Mouse (Mus musculus) myocyte (in vitro differentiated cells): Measurements from ENCODE around the gene Gucy2d. TPM values are rescaled to one million over a fixed set of nuclear protein-coding genes. Genes with fewer than 3 reads are reported as not detected.

Experiments
- H3K27me3 ChIP-seq: one replicate; pipeline ENCODE4 v1.6.1; 2011; ENCODE audit not compliant: control insufficient read depth, insufficient read depth, insufficient read length
- H3K36me3 ChIP-seq: one replicate; pipeline ENCODE4 v1.6.1; 2011; ENCODE audit not compliant: control insufficient read depth, insufficient read depth
- H3K4me2 ChIP-seq: one replicate; pipeline ENCODE4 v1.6.1; 2011; ENCODE audit warnings: low read depth, control low read depth
- H3K4me3 ChIP-seq: one replicate; pipeline ENCODE4 v1.5.1; 2011; ENCODE audit warnings: mild to moderate bottlenecking, control low read depth, moderate library complexity
- H3K79me2 ChIP-seq: one replicate; pipeline ENCODE4 v1.6.1; 2011; ENCODE audit not compliant: control insufficient read depth, insufficient read depth
- H3ac ChIP-seq: one replicate; pipeline ENCODE4 v1.6.1; 2011; ENCODE audit not compliant: control insufficient read depth, insufficient read length
- CEBPB ChIP-seq: IDR thresholded peaks from 2 replicates; pipeline ENCODE4 v1.6.1; 2011; ENCODE audit warnings: mild to moderate bottlenecking, moderate library complexity; ENCODE audit not compliant: poor library complexity, insufficient read depth, severe bottlenecking
- E2F4 ChIP-seq: IDR thresholded peaks from one replicate; pipeline ENCODE4 v1.6.1; 2011; ENCODE audit warnings: mild to moderate bottlenecking, control low read depth, moderate library complexity; ENCODE audit not compliant: insufficient read depth
- MAX ChIP-seq: IDR thresholded peaks from one replicate; pipeline ENCODE4 v1.6.1; 2011; ENCODE audit warnings: low read depth, mild to moderate bottlenecking, control low read depth
- MYOD1 ChIP-seq, 3 experiments: IDR thresholded peaks; one replicate each; pipeline ENCODE4 v1.6.1; 2011; ENCODE audit warnings: control low read depth in 2 of 3, low read depth in 2 of 3, mild to moderate bottlenecking in 2 of 3, moderate library complexity in 1 of 3; ENCODE audit not compliant: insufficient read length in 2 of 3, control insufficient read depth in 1 of 3
- MYOG ChIP-seq, 3 experiments: IDR thresholded peaks; one replicate each; pipeline ENCODE4 v1.6.1; 2011; ENCODE audit warnings: control low read depth in 2 of 3, low read depth in 2 of 3, mild to moderate bottlenecking in 2 of 3; ENCODE audit not compliant: insufficient read length in 2 of 3, control insufficient read depth in 1 of 3, insufficient read depth in 1 of 3
- POLR2A ChIP-seq: IDR thresholded peaks from one replicate; pipeline ENCODE4 v1.6.1; 2011; ENCODE audit warnings: low read depth, mild to moderate bottlenecking, control low read depth, moderate library complexity; ENCODE audit not compliant: insufficient read length
- POLR2AphosphoS2 ChIP-seq: IDR thresholded peaks from one replicate; pipeline ENCODE4 v1.6.1; 2011; ENCODE audit warnings: low read depth, control low read depth; ENCODE audit not compliant: insufficient read length
- REST ChIP-seq: IDR thresholded peaks from one replicate; pipeline ENCODE4 v1.6.1; 2011; ENCODE audit warnings: mild to moderate bottlenecking, control low read depth, moderate library complexity; ENCODE audit not compliant: insufficient read depth, insufficient read length
- SRF ChIP-seq: IDR thresholded peaks from one replicate; pipeline ENCODE4 v1.6.1; 2011; ENCODE audit warnings: low read depth; ENCODE audit not compliant: control insufficient read depth, insufficient read length
- TCF12 ChIP-seq: IDR thresholded peaks from one replicate; pipeline ENCODE4 v1.6.1; 2011; ENCODE audit warnings: mild to moderate bottlenecking, control low read depth; ENCODE audit not compliant: poor library complexity, insufficient read depth, severe bottlenecking
- TCF3 ChIP-seq: IDR thresholded peaks from one replicate; pipeline ENCODE4 v1.6.1; 2011; ENCODE audit warnings: low read depth, control low read depth; ENCODE audit not compliant: insufficient read length
- USF1 ChIP-seq: IDR thresholded peaks from one replicate; pipeline ENCODE4 v1.6.1; 2011; ENCODE audit warnings: low read depth, mild to moderate bottlenecking, control low read depth, moderate library complexity
- polyA plus RNA-seq: library from polyadenylated mRNA; unstranded; fragments of >200 nt; fragmentation: generic; extraction: Trizol; gene quantifications from one replicate; pipeline ENCODE4 v1.2.1, GENCODE M21; 2012; ENCODE audit warnings: missing spikeins

Gucy2d gene
- polyA plus RNA-seq, 1 experiment: not detected

GRCm38 (mm10) chr7:98460319-98460718, 20.1 kb downstream of the Gucy2d start:
- Histone ChIP-seq H3K4me3 (no peak overlapping the region), H3K27me3 (peaks cover 21% of the 10 kb centered on the region), H3K79me2 (no peaks in the 10 kb centered on the region), H3K4me2 (no peak overlapping the region), H3ac (no peak overlapping the region), H3K36me3 (no peaks in the 10 kb centered on the region)
- TF ChIP-seq POLR2A (no peak), TCF12 (no peak), REST (no peak), CEBPB (no peak)

GRCm38 (mm10) chr7:98469089-98469488, 28.9 kb downstream of the Gucy2d start:
- no peaks in the 10 kb centered on the region for H3K27me3 ChIP-seq
- no peak overlapping the region for H3ac ChIP-seq
- H3K79me2 ChIP-seq: no peaks in the 10 kb centered on the region
- H3K36me3 ChIP-seq: no peaks in the 10 kb centered on the region
- no peak overlapping the region for H3K4me3 ChIP-seq
- no peak overlapping the region for H3K4me2 ChIP-seq
- no peak for TF ChIP-seq MYOG (IDR thresholded peaks at IDR 0.05; ENCODE audit: control insufficient read depth in 1 of 3, insufficient read depth in 1 of 3, insufficient read length in 2 of 3, low read depth in 2 of 3)
- no peak for TF ChIP-seq POLR2AphosphoS2
- TF ChIP-seq POLR2A: no peak
- no peak for TF ChIP-seq TCF3
- no peak for TF ChIP-seq CEBPB
- TF ChIP-seq TCF12: no peak
- no peak for TF ChIP-seq SRF
- no peak for TF ChIP-seq MYOD1 (IDR thresholded peaks at IDR 0.05; ENCODE audit: control insufficient read depth in 1 of 3, insufficient read length in 2 of 3, low read depth in 2 of 3)
- no peak for TF ChIP-seq MAX

GRCm38 (mm10) chr7:98472529-98472928, 32.3 kb downstream of the Gucy2d start:
- no peak overlapping the region for H3K4me3 ChIP-seq
- H3K36me3 ChIP-seq: no peaks in the 10 kb centered on the region
- H3K27me3 ChIP-seq: no peaks in the 10 kb centered on the region
- H3K79me2 ChIP-seq: no peaks in the 10 kb centered on the region
- no peak overlapping the region for H3K4me2 ChIP-seq
- no peak overlapping the region for H3ac ChIP-seq
- TF ChIP-seq E2F4: no peak
- no peak for TF ChIP-seq MYOD1 (IDR thresholded peaks at IDR 0.05; ENCODE audit: control insufficient read depth in 1 of 3, insufficient read length in 2 of 3, low read depth in 2 of 3)
- no peak for TF ChIP-seq CEBPB
- TF ChIP-seq TCF3: no peak
- TF ChIP-seq POLR2A: no peak
- TF ChIP-seq TCF12: no peak

- H3K27me3 ChIP-seq: no peaks in the 10 kb centered on the region
- no peaks in the 10 kb centered on the region for H3K36me3 ChIP-seq
- H3K79me2 ChIP-seq: no peaks in the 10 kb centered on the region
- no peak overlapping the region for H3K4me3 ChIP-seq
- no peak overlapping the region for H3K4me2 ChIP-seq
- no peak for TF ChIP-seq SRF
- no peak for TF ChIP-seq MYOD1 (IDR thresholded peaks at IDR 0.05; ENCODE audit: control insufficient read depth in 1 of 3, insufficient read length in 2 of 3, low read depth in 2 of 3)
- no peak for TF ChIP-seq REST
- TF ChIP-seq E2F4: no peak
- no peak overlapping the region for H3ac ChIP-seq
Measured at GRCm38 (mm10) chr7:98474558-98474957, 34.3 kb downstream of the Gucy2d start.

GRCm38 (mm10) chr7:98477153-98477552, 36.9 kb downstream of the Gucy2d start:
- Histone ChIP-seq H3ac (no peak overlapping the region), H3K4me3 (no peak overlapping the region), H3K36me3 (no peaks in the 10 kb centered on the region), H3K79me2 (no peaks in the 10 kb centered on the region), H3K4me2 (no peak overlapping the region), H3K27me3 (no peaks in the 10 kb centered on the region)
- TF ChIP-seq USF1 (no peak), MYOD1 (IDR thresholded peaks at IDR 0.05; ENCODE audit: control insufficient read depth in 1 of 3, insufficient read length in 2 of 3, low read depth in 2 of 3) (peak in 2 of 3 experiments; percentile 13 to 52), MYOG (IDR thresholded peaks at IDR 0.05; ENCODE audit: control insufficient read depth in 1 of 3, insufficient read depth in 1 of 3, insufficient read length in 2 of 3, low read depth in 2 of 3) (peak in 1 of 3 experiments; percentile 17), REST (no peak)

GRCm38 (mm10) chr7:98480481-98480880, 40.3 kb downstream of the Gucy2d start:
- Histone ChIP-seq H3ac (no peak overlapping the region), H3K36me3 (no peaks in the 10 kb centered on the region), H3K4me2 (no peak overlapping the region), H3K27me3 (no peaks in the 10 kb centered on the region), H3K4me3 (no peak overlapping the region), H3K79me2 (no peaks in the 10 kb centered on the region)
- TF ChIP-seq E2F4 (no peak), TCF3 (no peak), USF1 (no peak), SRF (no peak), CEBPB (no peak), REST (no peak)
